Mouse (Mus musculus) olfactory bulb, adult 2 months (tissue): ENCODE results near the gene Matn3.

Experiments
- CTCF ChIP-seq: fragments of 200-500 bp; IDR thresholded peaks from 2 replicates; pipeline ENCODE4 v1.5.1; 2012; ENCODE audit warnings: low read depth, mild to moderate bottlenecking, low read length, moderate library complexity; ENCODE audit not compliant: insufficient read depth
- POLR2A ChIP-seq: fragments of 200-500 bp; IDR thresholded peaks from 2 replicates; pipeline ENCODE4 v1.6.1; 2012; ENCODE audit warnings: mild to moderate bottlenecking, low read depth, low read length, moderate library complexity; ENCODE audit not compliant: insufficient read depth

GRCm38 (mm10) chr12:8940011-8941005, 7.4 kb upstream of the Matn3 start:
- TF ChIP-seq CTCF (no peak), POLR2A (no peak)
